Mouse (Mus musculus) gastrocnemius, postnatal 25 days (tissue): Measurements from ENCODE around the gene AI467606. TPM values are rescaled to one million over a fixed set of nuclear protein-coding genes. Genes with fewer than 3 reads are reported as not detected.
A peak's percentile ranks its signal among the peaks of the same experiment; 100 is the strongest.
"Not testable (repeated sequence)": the region's sequence is repeated elsewhere in the genome, so short reads cannot be mapped to it uniquely, and the experiment has no call there.

Experiments
- DNase-seq: peaks from one replicate; pipeline ENCODE4 v3.0.0; 2022
- long read RNA-seq, 2 experiments: library from polyadenylated mRNA; stranded (forward); transcript quantifications; one replicate each; pipeline ENCODE4 v2.0.0; 2021
- total RNA-seq, 2 experiments: library from RNA; stranded (reverse); gene quantifications; 1 replicate in 1 of 2; 2 replicates in 1 of 2; pipeline ENCODE4 v1.2.3; 2021

AI467606 gene
- total RNA-seq = under 1 TPM; 0.59 to 0.91 TPM
- long read RNA-seq, experiment 1, partial matches to known transcripts = 0 of 1 reads
- long read RNA-seq, experiment 1, other reads (novel, unspliced or antisense) = 0 of 1 reads
- long read RNA-seq, experiment 2 = 0 reads

DNA sequence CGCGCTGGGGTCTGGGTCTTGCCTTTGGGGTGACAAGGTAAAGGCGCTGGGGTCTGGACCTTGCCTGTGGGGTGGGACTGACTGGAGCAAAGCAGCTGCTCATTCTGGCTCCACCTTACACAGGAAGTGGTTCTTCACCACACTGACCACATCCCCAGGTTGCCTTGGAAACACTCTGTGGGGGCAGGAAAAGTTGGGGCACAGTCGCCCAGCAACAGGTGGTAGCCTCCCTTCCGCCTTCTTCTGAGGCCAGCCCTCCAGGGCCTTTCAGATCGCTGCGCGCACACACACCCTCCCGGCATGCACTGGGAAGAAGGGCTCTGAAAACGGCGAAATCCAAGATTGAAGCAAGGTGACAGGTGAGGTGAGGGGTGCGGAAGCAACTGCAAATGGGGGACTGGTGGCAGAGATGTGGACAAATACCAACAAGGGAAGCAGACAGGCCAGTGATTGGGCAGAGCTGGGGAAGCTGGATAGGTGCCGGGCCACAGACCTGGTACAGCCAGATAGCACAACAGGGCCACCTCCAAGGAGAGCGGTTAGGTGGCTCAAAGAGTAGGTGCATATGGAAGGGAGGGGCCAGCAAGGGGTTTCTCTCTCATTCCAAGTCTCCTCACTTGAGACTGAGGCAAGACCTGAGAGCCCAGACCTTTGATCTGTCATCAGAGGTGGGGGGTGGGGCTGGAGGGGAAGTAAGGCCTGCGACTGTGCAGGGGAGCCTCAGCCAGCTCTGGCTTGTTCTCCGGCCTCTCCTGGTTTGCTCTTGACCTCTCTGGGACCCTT, at the start of gene AI467606:
Gene AI467606 (plus strand): TSS at position 246 of the 783 bp plus-strand sequence.
- peak; percentile 75 for DNase-seq

DNA sequence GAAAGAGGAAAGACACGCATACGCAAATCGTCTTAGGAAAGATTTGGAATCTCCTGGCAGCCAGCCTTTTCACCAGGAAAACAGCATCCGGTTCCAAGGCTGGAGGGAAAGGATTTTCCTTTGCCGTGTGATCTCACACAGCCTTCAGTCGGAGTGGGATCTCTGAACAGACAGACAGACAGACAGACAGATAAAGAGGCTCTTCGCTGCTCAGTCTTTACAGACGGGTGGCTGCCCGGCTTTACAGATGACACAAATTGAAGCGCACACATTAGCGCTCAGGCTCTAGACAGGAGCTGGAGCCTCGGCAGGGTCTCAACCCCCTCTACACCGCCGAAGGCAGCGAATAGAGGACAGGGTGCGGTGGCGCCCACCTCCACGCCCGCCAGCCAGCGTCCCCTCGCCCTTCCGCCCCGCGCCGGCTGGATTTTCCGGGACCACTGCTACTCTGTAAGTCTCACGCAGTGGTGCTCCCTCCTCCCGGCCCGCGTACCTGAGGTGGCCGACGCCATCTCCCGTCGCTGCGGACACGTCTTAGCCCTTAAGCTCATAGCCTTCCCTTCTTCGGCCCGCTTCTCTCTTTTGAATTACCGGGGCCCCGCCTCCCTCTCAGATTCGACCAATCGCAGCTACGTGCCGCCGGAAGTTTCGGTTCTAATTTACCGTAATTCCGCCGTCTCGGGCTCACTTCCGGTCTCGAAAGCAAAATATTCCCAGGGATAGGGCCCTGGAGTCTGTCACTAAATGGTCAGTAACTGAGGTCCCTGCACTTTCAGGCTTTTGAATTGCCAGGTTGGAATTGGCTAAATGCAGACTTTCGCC, 49.1 kb upstream of the AI467606 start, which contains the start of gene Kif22:
Gene Kif22 (minus strand): TSS at position 621 of the 822 bp plus-strand sequence.
- peak; percentile 84 for DNase-seq

DNA sequence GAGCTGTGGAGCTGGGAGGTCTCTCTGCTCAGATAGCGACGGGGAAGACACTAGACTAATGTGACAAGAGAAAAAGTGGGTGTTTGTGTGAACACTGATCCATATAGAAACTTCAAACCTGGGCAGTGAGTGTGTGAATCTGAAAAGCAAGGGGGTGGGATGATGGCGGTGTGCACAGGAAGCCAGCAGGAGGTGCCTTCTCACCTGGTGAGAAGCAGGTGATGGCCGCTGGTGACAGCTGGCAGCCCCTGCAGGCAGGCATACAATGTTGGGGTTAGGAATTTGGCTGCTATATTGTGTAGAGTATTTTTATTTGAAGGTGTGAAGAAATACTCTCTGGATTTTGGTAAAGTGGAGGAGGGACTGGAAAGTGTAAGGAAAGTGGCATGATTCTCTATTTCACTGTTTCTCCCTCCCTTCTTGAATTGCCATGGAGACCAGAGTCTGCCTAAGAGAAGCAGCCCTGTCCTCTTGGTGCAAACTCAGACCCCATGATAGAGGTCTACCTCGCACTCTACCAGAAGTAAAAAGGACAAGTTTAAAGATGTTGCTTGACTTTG, 36.1 kb upstream of the AI467606 start:
- no peak for DNase-seq

DNA sequence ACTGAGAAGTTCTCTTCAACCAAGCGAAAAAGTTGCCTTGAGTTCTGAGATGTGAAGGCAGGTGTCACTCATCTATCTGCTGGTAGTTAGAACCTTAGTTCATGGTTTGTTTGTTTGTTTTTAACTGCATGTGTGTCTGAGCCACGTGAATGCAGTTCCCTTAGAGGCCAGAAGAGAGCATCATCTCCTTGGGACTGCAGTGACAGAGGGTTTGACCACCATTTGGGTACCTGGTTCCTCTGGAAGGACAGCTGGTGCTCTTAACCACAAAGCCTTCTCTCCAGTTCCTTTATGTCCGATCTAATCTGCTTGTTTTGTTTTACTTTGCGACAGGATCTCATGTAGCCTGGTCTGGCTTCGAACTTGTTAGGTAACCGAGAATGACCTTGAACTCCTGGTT, 25.6 kb upstream of the AI467606 start:
- no peak for DNase-seq

- DNase-seq = no peak
These were observed 24.8 kb upstream of the AI467606 start for GRCm38 (mm10) chr7:127066317-127066716.

DNA sequence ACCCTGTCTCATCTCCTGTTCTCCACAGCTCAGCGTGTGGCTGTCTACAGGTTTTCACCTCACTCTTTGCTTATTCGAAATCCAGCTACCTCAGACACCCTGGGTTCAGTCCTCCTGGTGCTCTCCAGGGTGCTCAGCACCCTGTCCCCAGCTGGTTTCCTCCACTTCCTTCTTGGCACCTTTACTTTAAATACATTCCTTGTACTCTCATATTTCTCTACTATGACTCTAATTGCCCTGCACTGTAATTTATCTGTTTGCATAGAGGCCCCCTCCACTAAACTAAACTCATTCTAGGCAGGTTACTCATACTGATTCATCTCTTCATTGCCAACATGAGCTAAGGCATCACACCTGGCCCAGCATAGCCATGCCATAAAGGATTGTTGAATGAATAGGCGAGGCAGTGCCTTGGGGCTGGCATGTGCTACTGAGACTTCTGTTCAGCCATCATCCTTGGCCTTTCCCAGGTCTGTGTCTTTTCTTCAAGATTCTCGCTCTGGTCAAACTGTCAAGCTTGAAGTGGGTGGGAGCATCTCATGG, 20.2 kb upstream of the AI467606 start:
- DNase-seq = no peak

GRCm38 (mm10) chr7:127073221-127073620, 17.9 kb upstream of the AI467606 start:
- DNase-seq = no peak

DNA sequence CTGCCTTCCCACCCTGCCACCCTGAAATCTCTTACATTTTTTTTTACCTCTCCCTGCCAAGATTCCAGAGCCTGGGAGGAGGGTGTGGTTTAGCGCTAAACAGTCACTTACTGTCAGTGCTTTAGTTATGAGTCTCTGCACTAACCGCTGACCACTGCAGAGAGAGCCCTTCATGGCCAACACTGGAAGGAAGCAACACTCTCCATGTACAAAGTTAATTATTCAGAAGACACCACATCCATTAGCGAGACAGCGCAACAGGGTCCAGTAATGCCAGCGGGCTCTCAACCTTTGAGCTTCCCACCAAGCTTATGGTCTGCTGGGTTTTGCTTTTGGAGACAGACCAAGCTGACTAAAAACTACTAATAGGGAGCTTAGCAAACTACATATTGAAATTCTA, 15.0 kb upstream of the AI467606 start:
- no peak for DNase-seq

DNA sequence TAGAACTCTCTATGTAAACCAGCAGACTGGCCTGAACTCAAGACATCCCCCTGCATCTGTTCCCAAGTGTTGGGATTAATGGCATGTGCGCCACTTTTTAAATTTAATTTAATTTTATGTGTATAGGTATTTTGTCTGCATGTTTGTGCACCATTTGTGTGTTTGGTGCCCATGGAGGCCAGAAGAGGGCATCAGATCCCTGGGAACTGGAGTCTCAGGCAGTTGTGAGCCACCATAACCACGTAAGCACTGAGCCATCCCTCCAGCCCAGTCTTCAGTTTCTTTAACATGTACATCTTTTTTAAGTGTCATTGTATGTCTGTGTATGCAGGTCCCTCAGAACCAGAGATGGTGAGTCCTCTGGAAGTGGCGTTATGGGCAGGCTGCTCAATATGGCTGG, 13.5 kb upstream of the AI467606 start:
- no peak for DNase-seq

DNA sequence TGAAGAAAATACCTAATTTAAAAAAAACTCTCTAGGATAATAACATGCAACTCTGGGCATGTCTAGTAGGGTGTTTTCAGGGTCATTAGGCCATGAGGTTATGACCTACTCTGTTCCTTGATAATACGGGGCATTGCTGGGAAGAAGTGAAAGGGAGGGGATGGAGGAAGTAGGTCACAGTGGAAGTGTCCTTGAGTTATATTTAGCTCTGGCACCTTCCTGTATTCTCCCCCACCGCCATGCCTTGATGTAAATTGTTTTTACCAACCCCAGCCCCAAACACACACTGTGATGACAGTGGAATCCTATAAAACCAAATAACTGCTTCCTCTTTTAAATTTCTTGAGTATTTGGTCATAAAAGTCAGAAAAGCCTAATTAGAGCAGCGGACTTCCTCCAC, 11.1 kb upstream of the AI467606 start:
- no peak for DNase-seq

GRCm38 (mm10) chr7:127082271-127082670, 8.9 kb upstream of the AI467606 start:
- DNase-seq = no peak

GRCm38 (mm10) chr7:127082995-127083394, 8.2 kb upstream of the AI467606 start:
- no peak for DNase-seq

DNA sequence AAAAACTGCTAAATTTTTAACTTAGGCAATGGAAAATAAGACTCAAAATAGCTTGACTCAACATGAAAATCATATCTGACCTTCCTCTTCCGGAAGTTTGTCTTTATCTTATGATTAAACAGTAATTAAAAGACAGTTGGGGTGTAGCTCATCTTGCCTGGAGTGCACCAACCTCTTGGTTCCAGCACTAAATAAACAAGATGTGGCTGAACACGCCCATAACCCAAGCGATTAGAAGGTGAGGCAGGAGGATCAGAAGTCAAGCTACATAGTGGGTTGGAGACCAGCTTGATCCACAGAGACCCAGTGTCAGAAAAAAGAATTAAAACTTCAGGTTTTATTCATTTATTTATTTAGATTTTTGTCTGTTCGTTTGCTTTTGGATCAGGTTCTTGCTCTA, 7.5 kb upstream of the AI467606 start:
- DNase-seq = no peak

DNA sequence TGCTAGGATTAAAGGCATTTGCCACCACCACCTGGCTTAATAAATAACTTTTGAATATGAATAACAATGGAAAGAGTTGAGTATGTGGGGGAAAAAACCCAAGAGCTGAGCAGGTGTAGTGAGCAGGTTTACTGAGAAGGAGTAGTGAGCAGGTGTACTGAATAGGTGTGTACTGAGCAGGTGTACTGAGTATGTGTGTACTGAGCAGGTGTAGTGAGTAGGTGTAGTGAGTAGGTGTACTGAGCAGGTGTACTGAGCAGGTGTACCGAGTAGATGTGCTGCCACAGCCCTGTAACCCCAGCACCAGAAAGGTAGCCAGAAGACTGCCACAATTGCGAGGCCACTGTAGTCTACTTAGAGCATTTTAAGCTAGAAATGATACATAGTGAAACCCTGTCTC, 6.4 kb upstream of the AI467606 start:
- no peak for DNase-seq

GRCm38 (mm10) chr7:127085751-127086150, 5.4 kb upstream of the AI467606 start:
- DNase-seq = not testable (repeated sequence)

DNA sequence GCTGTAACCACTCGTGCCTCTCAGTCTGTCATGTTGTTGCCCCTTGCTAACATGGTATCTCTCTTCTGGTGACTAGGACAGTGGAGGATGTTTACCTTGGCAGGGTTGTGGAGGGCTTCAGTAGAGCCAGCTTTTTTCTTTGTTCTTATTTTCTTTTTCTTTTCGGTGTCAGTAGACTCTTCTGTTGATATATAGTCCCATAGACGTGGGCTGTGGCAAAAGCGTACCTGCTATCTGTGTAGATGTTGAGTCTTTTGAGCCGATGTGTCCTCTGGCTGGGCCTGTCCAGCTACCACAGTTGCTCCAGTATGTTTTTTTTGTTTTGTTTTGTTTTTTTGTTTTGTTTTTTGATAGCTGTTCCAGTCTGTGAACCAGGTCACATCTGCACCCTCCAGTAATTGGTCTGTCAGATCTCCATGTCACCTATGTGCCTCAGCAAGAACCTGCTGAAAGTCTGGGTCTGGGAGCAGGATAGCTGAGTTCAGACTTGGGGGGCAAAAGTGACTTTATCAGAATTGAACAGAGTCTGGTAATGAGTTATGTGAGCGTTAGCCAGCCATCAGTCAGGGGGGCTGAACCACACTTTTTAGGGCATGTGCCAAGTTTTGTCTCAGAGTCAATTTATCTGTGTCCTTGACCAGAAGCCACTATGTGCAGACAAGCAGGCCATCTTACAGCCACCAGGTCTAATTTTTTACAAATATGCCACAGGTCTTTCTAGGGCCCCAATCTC, 3.7 kb upstream of the AI467606 start, which contains the start of gene Zg16:
Gene Zg16 (minus strand): TSS at position 51 of the 733 bp plus-strand sequence.
- DNase-seq = not testable (repeated sequence)

DNA sequence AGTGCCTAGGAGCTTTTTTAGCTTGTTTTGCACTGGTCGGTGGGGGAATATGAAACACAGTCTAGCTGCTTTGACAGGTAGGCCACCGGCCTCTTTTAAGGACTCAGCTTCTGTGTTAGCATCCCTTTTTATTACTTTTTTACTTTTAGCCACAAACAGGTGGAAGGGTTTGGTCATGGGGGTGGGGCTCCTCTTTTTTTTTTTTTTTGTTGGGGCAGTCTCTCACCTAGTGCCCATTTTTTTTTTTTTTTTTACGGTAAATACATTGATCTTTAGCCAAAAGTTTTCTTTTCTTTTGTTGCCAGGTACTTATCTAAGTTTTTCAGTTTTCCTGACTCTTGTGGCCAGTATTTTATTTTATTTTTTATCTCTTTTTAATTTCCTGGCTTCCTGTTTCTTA, 3.1 kb upstream of the AI467606 start:
- no peak for DNase-seq

- no peak for DNase-seq
These were observed 2.0 kb upstream of the AI467606 start for GRCm38 (mm10) chr7:127088901-127089845.

- no peak for DNase-seq
These were observed 725 bp upstream of the AI467606 start for GRCm38 (mm10) chr7:127090154-127091113.
